Mouse (Mus musculus) right cerebral cortex, adult 18-20 months (tissue): ENCODE measurements around the gene Hfm1.

ENCODE experiments used
- DNase-seq: peaks from one replicate; pipeline ENCODE4 v3.0.0; 2022; ENCODE audit warnings: mixed read lengths

The Hfm1 gene

GRCm38 (mm10) chr5:106925488-106926368, at the start of gene Hfm1:
Gene Hfm1, minus strand, starts transcription at chr5:106926321.
- DNase-seq: peak; percentile 78

- DNase-seq: no peak
Observed at GRCm38 (mm10) chr5:106973883-106974282, 47.8 kb upstream of the Hfm1 start.

- DNase-seq: no peak
Observed at GRCm38 (mm10) chr5:106967578-106967977, 41.5 kb upstream of the Hfm1 start.

GRCm38 (mm10) chr5:106966443-106966842, 40.3 kb upstream of the Hfm1 start:
- DNase-seq: no peak

GRCm38 (mm10) chr5:106964513-106965014, 38.4 kb upstream of the Hfm1 start:
- DNase-seq: no peak

- peak; percentile 91 for DNase-seq
Observed at GRCm38 (mm10) chr5:106963584-106964512, 37.7 kb upstream of the Hfm1 start, which contains the start of gene Cdc7. Gene Cdc7, plus strand, starts transcription at chr5:106964322.

GRCm38 (mm10) chr5:106960451-106960850, 34.3 kb upstream of the Hfm1 start:
- DNase-seq: no peak

- DNase-seq: no peak
Observed at GRCm38 (mm10) chr5:106959031-106959430, 32.9 kb upstream of the Hfm1 start.

- DNase-seq: no peak
Observed at GRCm38 (mm10) chr5:106956467-106956866, 30.3 kb upstream of the Hfm1 start.

- no peak for DNase-seq
Observed at GRCm38 (mm10) chr5:106948683-106949082, 22.6 kb upstream of the Hfm1 start.

GRCm38 (mm10) chr5:106946342-106946741, 20.2 kb upstream of the Hfm1 start:
- no peak for DNase-seq

GRCm38 (mm10) chr5:106927996-106928395, 1.9 kb upstream of the Hfm1 start:
- no peak for DNase-seq

GRCm38 (mm10) chr5:106926369-106926686, 207 bp upstream of the Hfm1 start:
- no peak for DNase-seq

GRCm38 (mm10) chr5:106919315-106919714, 6.8 kb downstream of the Hfm1 start:
- DNase-seq: no peak

GRCm38 (mm10) chr5:106896879-106897278, 29.2 kb downstream of the Hfm1 start:
- no peak for DNase-seq

- peak; percentile 3 for DNase-seq
Observed at GRCm38 (mm10) chr5:106891773-106892172, 34.3 kb downstream of the Hfm1 start.

GRCm38 (mm10) chr5:106887303-106888071, 38.6 kb downstream of the Hfm1 start:
- DNase-seq: no peak

- no peak for DNase-seq
Observed at GRCm38 (mm10) chr5:106885517-106885916, 40.6 kb downstream of the Hfm1 start.

- no peak for DNase-seq
Observed at GRCm38 (mm10) chr5:106876438-106876837, 49.7 kb downstream of the Hfm1 start.

GRCm38 (mm10) chr5:106860415-106860814, 65.7 kb downstream of the Hfm1 start:
- peak; percentile 51 for DNase-seq

GRCm38 (mm10) chr5:106853284-106853683, 72.8 kb downstream of the Hfm1 start:
- no peak for DNase-seq

- DNase-seq: no peak
Observed at GRCm38 (mm10) chr5:106847045-106847444, 79.1 kb downstream of the Hfm1 start.

- DNase-seq: no peak
Observed at GRCm38 (mm10) chr5:106843906-106844305, 82.2 kb downstream of the Hfm1 start.
